Mouse (Mus musculus) kidney, postnatal 0 days (tissue): Measurements from ENCODE around the gene 1700022I11Rik. TPM values are rescaled to one million over a fixed set of nuclear protein-coding genes. Genes with fewer than 3 reads are reported as not detected.

Source experiments
- ATAC-seq: fragments of 200-750 bp; cut with Nextera tagmentation; replicated peaks from 2 replicates; pipeline ENCODE4 v1.8.0; 2017; ENCODE audit warnings: low read depth, moderate number of reproducible peaks, moderate TSS enrichment, moderate library complexity; ENCODE audit not compliant: low FRiP score
- DNase-seq: peaks from one replicate; pipeline ENCODE4 v3.0.0-alpha.2; 2016; ENCODE audit warnings: low spot score
- H3K27ac ChIP-seq: fragments of 300-500 bp; sonication (generic); 2 replicates; pipeline ENCODE4 v1.5.1; 2014; ENCODE audit warnings: mild to moderate bottlenecking
- H3K27me3 ChIP-seq: fragments of 300-500 bp; sonication (generic); 2 replicates; pipeline ENCODE4 v1.6.1; 2014; ENCODE audit warnings: low read length, mixed read lengths; ENCODE audit not compliant: insufficient read depth
- H3K36me3 ChIP-seq: fragments of 300-500 bp; sonication (generic); 2 replicates; pipeline ENCODE4 v1.6.1; 2014; ENCODE audit warnings: low read length, mixed read lengths; ENCODE audit not compliant: insufficient read depth
- H3K4me1 ChIP-seq: fragments of 300-500 bp; sonication (generic); replicated peaks from 2 replicates; pipeline ENCODE4 v1.6.1; 2014; ENCODE audit warnings: antibody characterized with exemption, low read length, mixed read lengths; ENCODE audit not compliant: insufficient read depth
- H3K4me2 ChIP-seq: fragments of 300-500 bp; sonication (generic); 2 replicates; pipeline ENCODE4 v1.6.1; 2014; ENCODE audit warnings: mild to moderate bottlenecking, low read length, moderate library complexity, mixed read lengths
- H3K4me3 ChIP-seq: fragments of 300-500 bp; sonication (generic); replicated peaks from 2 replicates; pipeline ENCODE4 v1.5.1; 2014; ENCODE audit warnings: low read depth, low read length
- H3K9ac ChIP-seq: fragments of 300-500 bp; sonication (generic); 2 replicates; pipeline ENCODE4 v1.6.1; 2014; ENCODE audit warnings: low read depth, low read length
- H3K9me3 ChIP-seq: fragments of 300-500 bp; sonication (generic); replicated peaks from 2 replicates; pipeline ENCODE4 v1.6.1; 2016; ENCODE audit warnings: low read length, inconsistent platforms, mixed read lengths
- CTCF ChIP-seq: IDR thresholded peaks from 2 replicates; pipeline ENCODE4 v1.5.1; 2016; ENCODE audit warnings: antibody characterized with exemption, low read depth, mild to moderate bottlenecking, moderate library complexity
- WGBS: fragments of 180-500 bp; shearing (Covaris S2); extraction: QIAGEN DNeasy Blood & Tissue Kit; methylation state at CpG from one replicate; pipeline ENCODE4 v1.1.7; 2014; 5-methylcytosine and 5-hydroxymethylcytosine counted together
- polyA plus RNA-seq: library from polyadenylated mRNA; unstranded; fragments of >200 nt; fragmentation: Nextera tagmentation; extraction: Ambion mirVana; gene quantifications from 2 replicates; pipeline ENCODE4 v1.2.1, GENCODE M21; 2015

1700022I11Rik gene
- polyA plus RNA-seq, 1 experiment from 2014 or later = 0.37 TPM

GRCm38 (mm10) chr4:43019641-43020465 is 50.4 kb downstream of the 1700022I11Rik start:
- no peak overlapping the region for H3K9ac ChIP-seq
- WGBS = 91% methylated on average over 23 of the region's 23 CpGs
- H3K27ac ChIP-seq = no peak overlapping the region
- H3K4me1 ChIP-seq = peaks cover 6% of the 10 kb centered on the region; the same call in 1 of the 2 replicates
- no peaks in the 10 kb centered on the region for H3K27me3 ChIP-seq
- no peaks in the 10 kb centered on the region for H3K9me3 ChIP-seq
- H3K4me2 ChIP-seq = no peak overlapping the region
- peaks cover 37% of the 10 kb centered on the region for H3K36me3 ChIP-seq
- H3K4me3 ChIP-seq = no peak overlapping the region
- TF ChIP-seq CTCF = no peak
- DNase-seq (no peak), ATAC-seq (no peak)

- Histone ChIP-seq H3K9ac (no peak overlapping the region), H3K4me3 (no peak overlapping the region), H3K27ac (no peak overlapping the region), H3K4me2 (no peak overlapping the region), H3K36me3 (peaks cover 37% of the 10 kb centered on the region), H3K9me3 (no peaks in the 10 kb centered on the region), H3K4me1 (peaks cover 9% of the 10 kb centered on the region; the same call in 1 of the 2 replicates), H3K27me3 (no peaks in the 10 kb centered on the region)
- 89% methylated on average over 16 of the region's 16 CpGs for WGBS
- TF ChIP-seq CTCF = no peak
- DNase-seq = no peak
- ATAC-seq = no peak
These were observed 51.5 kb downstream of the 1700022I11Rik start for GRCm38 (mm10) chr4:43020876-43021275.

- Histone ChIP-seq H3K27ac (no peak overlapping the region), H3K27me3 (no peaks in the 10 kb centered on the region), H3K36me3 (peaks cover 37% of the 10 kb centered on the region), H3K4me1 (peaks cover 9% of the 10 kb centered on the region; the same call in 1 of the 2 replicates), H3K9me3 (no peaks in the 10 kb centered on the region), H3K4me2 (no peak overlapping the region), H3K9ac (no peak overlapping the region), H3K4me3 (no peak overlapping the region)
- WGBS = 79% methylated on average over 17 of the region's 17 CpGs
- DNase-seq (no peak), ATAC-seq (no peak)
- TF ChIP-seq CTCF = no peak
These were observed 51.9 kb downstream of the 1700022I11Rik start for GRCm38 (mm10) chr4:43021341-43021740.

GRCm38 (mm10) chr4:43024673-43025072 is 55.3 kb downstream of the 1700022I11Rik start:
- peak overlapping the region; percentile 49 for H3K4me3 ChIP-seq
- H3K27ac ChIP-seq = 0 out of 2 replicates have a peak overlapping the region, but pooled peaks have one; percentile 90
- H3K9ac ChIP-seq = peak overlapping the region; percentile 64; the same call in 1 of the 2 replicates
- ATAC-seq = no peak
- peaks cover 48% of the 10 kb centered on the region for H3K36me3 ChIP-seq
- H3K9me3 ChIP-seq = no peaks in the 10 kb centered on the region
- H3K4me1 ChIP-seq = peaks cover 9% of the 10 kb centered on the region; the same call in 1 of the 2 replicates
- no peak for TF ChIP-seq CTCF
- 76% methylated on average over 14 of the region's 14 CpGs for WGBS
- H3K4me2 ChIP-seq = peak overlapping the region; percentile 64
- H3K27me3 ChIP-seq = no peaks in the 10 kb centered on the region
- no peak for DNase-seq

GRCm38 (mm10) chr4:43025084-43025960 is 55.9 kb downstream of the 1700022I11Rik start, which contains the start of gene Pigo:
Gene Pigo, minus strand, starts transcription at chr4:43025819.
- TF ChIP-seq CTCF = peak; percentile 83
- WGBS = 5% methylated on average over 42 of the region's 42 CpGs
- no peaks in the 10 kb centered on the region for H3K27me3 ChIP-seq
- H3K9ac ChIP-seq = peak within 1 kb of the TSS; percentile 64
- peak; percentile 98 for DNase-seq
- peaks cover 45% of the 10 kb centered on the region for H3K36me3 ChIP-seq
- ATAC-seq = peak; percentile 90
- peak within 1 kb of the TSS; percentile 64 for H3K4me2 ChIP-seq
- peak within 1 kb of the TSS; percentile 90 for H3K27ac ChIP-seq
- H3K4me1 ChIP-seq = peaks cover 12% of the 10 kb centered on the region
- no peaks in the 10 kb centered on the region for H3K9me3 ChIP-seq
- peak within 1 kb of the TSS; percentile 49 for H3K4me3 ChIP-seq

GRCm38 (mm10) chr4:43029121-43029520 is 59.7 kb downstream of the 1700022I11Rik start:
- Histone ChIP-seq H3K27ac (no peak overlapping the region), H3K9ac (no peak overlapping the region), H3K4me1 (peaks cover 16% of the 10 kb centered on the region), H3K4me3 (no peak overlapping the region), H3K36me3 (peaks cover 30% of the 10 kb centered on the region), H3K4me2 (no peak overlapping the region), H3K9me3 (no peaks in the 10 kb centered on the region), H3K27me3 (no peaks in the 10 kb centered on the region)
- DNase-seq (no peak), ATAC-seq (no peak)
- WGBS = 89% methylated on average over 7 of the region's 7 CpGs
- TF ChIP-seq CTCF = no peak
